In genomic region chr8:111337311-111337889, GRCm38 (mm10) we compare ENCODE assay signal across 8 mouse cellular contexts. TPM values are rescaled to one million over a fixed set of nuclear protein-coding genes. Genes with fewer than 3 reads are reported as not detected.
DNase-seq lines count a peak whose midpoint lies in the region; ATAC-seq lines count a peak whose summit lies in the region.

No protein-coding gene starts in this region.

- peak overlapping the region; percentile 43 for H3K4me3 ChIP-seq in midbrain, embryonic 12.5 days

- peak overlapping the region; percentile 25; the same call in 1 of the 2 replicates for H3K9ac ChIP-seq in midbrain, embryonic 12.5 days (replicated peaks)

- 6% methylated on average over 17 of the region's 17 CpGs for WGBS in large intestine, adult 2 months
- 34% methylated on average over 17 of the region's 17 CpGs for WGBS in midbrain, embryonic 12.5 days

- no peaks in the 10 kb centered on the region for H3K36me3 ChIP-seq in midbrain, embryonic 12.5 days

- no peak overlapping the region for H3K27ac ChIP-seq in midbrain, embryonic 12.5 days (replicated peaks)

- DNase-seq in CD4-positive, CD25-positive, alpha-beta regulatory T cell, adult 2 months (ENCODE audit: low read depth, low spot score): peak; percentile 24
- peak; percentile 58 for DNase-seq in NIH3T3 (ENCODE audit: low read depth)
- DNase-seq in heart, adult 9 months (ENCODE audit: low spot score in 2 of 2): peak; percentile 42 to 46
- DNase-seq in large intestine, adult 2 months (ENCODE audit: low read depth, low spot score): peak; percentile 22
- no peak for DNase-seq in right cerebral cortex, postnatal 10 days (ENCODE audit: low spot score in 2 of 2)
- DNase-seq in frontal cortex, postnatal 25 days (ENCODE audit: low spot score in 2 of 2): no peak
- no peak for DNase-seq in urinary bladder, adult 2 months (ENCODE audit: low spot score)

- no peaks in the 10 kb centered on the region for H3K9me3 ChIP-seq in midbrain, embryonic 12.5 days

- H3K4me1 ChIP-seq in midbrain, embryonic 12.5 days: peaks cover 7% of the 10 kb centered on the region

- no peak for ATAC-seq in midbrain, embryonic 12.5 days (ENCODE audit: low FRiP score, low read depth)

- peak overlapping the region; percentile 59 for H3K4me2 ChIP-seq in midbrain, embryonic 12.5 days (replicated peaks)

- H3K27me3 ChIP-seq in midbrain, embryonic 12.5 days: peaks cover 43% of the 10 kb centered on the region

RNA-seq across cellular contexts. Expression of gene Mlkl, which starts 0.6 kb away (rescaled TPM):
- 3.8 and 5.4 TPM in 2 replicates for polyA plus RNA-seq in large intestine, adult 2 months (2012; rRNA removed)
- 0.26 and 0.31 TPM in 2 replicates for polyA plus RNA-seq in midbrain, embryonic 12.5 days (2016; fragmentation: Nextera tagmentation; extraction: Ambion mirVana)
- polyA plus RNA-seq in urinary bladder, adult 2 months (2012; rRNA removed): 10.0 and 10.6 TPM in 2 replicates

RNA-seq across cellular contexts. Expression of gene Rfwd3, which starts 37.4 kb away (rescaled TPM):
- 13.5 and 19.7 TPM in 2 replicates for polyA plus RNA-seq in large intestine, adult 2 months (2012; rRNA removed)
- polyA plus RNA-seq in midbrain, embryonic 12.5 days (2016; fragmentation: Nextera tagmentation; extraction: Ambion mirVana): 73.0 and 74.4 TPM in 2 replicates
- 14.7 and 14.9 TPM in 2 replicates for polyA plus RNA-seq in urinary bladder, adult 2 months (2012; rRNA removed)

RNA-seq across cellular contexts. Expression of gene Fa2h, which starts 56.2 kb away (rescaled TPM):
- 0.18 and 1.0 TPM in 2 replicates for polyA plus RNA-seq in large intestine, adult 2 months (2012; rRNA removed)
- 0.18 TPM in 1 of 2 replicates, not detected in the other for polyA plus RNA-seq in midbrain, embryonic 12.5 days (2016; fragmentation: Nextera tagmentation; extraction: Ambion mirVana)
- polyA plus RNA-seq in urinary bladder, adult 2 months (2012; rRNA removed): 38.4 and 47.1 TPM in 2 replicates

Comparison
In these comparisons a context has a peak if more than half of its experiments do, and no peak if none do; other contexts are left out.
1. DNase-seq: peak in CD4-positive, CD25-positive, alpha-beta regulatory T cell, adult 2 months (single experiment), NIH3T3 (single experiment), heart, adult 9 months (2 of 2) and large intestine, adult 2 months (single experiment); none in right cerebral cortex, postnatal 10 days (0 of 2), frontal cortex, postnatal 25 days (0 of 2) and urinary bladder, adult 2 months (single experiment).
2. RNA of gene Fa2h, which starts 56.2 kb away (polyA plus RNA-seq): 38.4 to 47.1 TPM in urinary bladder, adult 2 months; 0.18 to 1.0 TPM in large intestine, adult 2 months and 0.18 TPM in midbrain, embryonic 12.5 days; every median in the first group is over 10 times any median in the second.